Mouse (Mus musculus) embryonic facial prominence, embryonic 12.5 days (tissue): ENCODE measurements around the gene Tec. TPM values are rescaled to one million over a fixed set of nuclear protein-coding genes. Genes with fewer than 3 reads are reported as not detected.

Experiments used
- ATAC-seq: fragments of 200-750 bp; cut with Nextera tagmentation; 2 replicates; pipeline ENCODE4 v1.8.0; 2017; ENCODE audit not compliant: insufficient number of reproducible peaks, insufficient read depth, low FRiP score, low TSS enrichment
- H3K27ac ChIP-seq: fragments of 300-500 bp; sonication (generic); 2 replicates; pipeline ENCODE4 v1.5.1; 2016; ENCODE audit warnings: mild to moderate bottlenecking
- H3K27me3 ChIP-seq: fragments of 300-500 bp; sonication (generic); 2 replicates; pipeline ENCODE4 v1.6.1; 2016; ENCODE audit warnings: mild to moderate bottlenecking, moderate library complexity
- H3K36me3 ChIP-seq: fragments of 300-500 bp; sonication (generic); 2 replicates; pipeline ENCODE4 v1.6.1; 2016; ENCODE audit warnings: mild to moderate bottlenecking
- H3K4me1 ChIP-seq: fragments of 300-500 bp; sonication (generic); 2 replicates; pipeline ENCODE4 v1.6.1; 2016
- H3K4me2 ChIP-seq: fragments of 300-500 bp; sonication (generic); replicated peaks from 2 replicates; pipeline ENCODE4 v1.6.1; 2016; ENCODE audit warnings: mild to moderate bottlenecking, moderate library complexity
- H3K4me3 ChIP-seq: fragments of 300-500 bp; sonication (generic); 2 replicates; pipeline ENCODE4 v1.5.1; 2016; ENCODE audit warnings: mild to moderate bottlenecking
- H3K9ac ChIP-seq: fragments of 300-500 bp; sonication (generic); 2 replicates; pipeline ENCODE4 v1.6.1; 2016; ENCODE audit warnings: mild to moderate bottlenecking, moderate library complexity
- H3K9me3 ChIP-seq: fragments of 300-500 bp; sonication (generic); 2 replicates; pipeline ENCODE4 v1.6.1; 2016; ENCODE audit warnings: mild to moderate bottlenecking, moderate library complexity
- WGBS: fragments of 180-500 bp; shearing (Covaris S2); methylation state at CpG from one replicate; pipeline ENCODE4 v1.1.7; 2016; 5-methylcytosine and 5-hydroxymethylcytosine counted together
- polyA plus RNA-seq: library from polyadenylated mRNA; unstranded; fragments of >200 nt; fragmentation: Nextera tagmentation; extraction: Ambion mirVana; gene quantifications from 2 replicates; pipeline ENCODE4 v1.2.1, GENCODE M21; 2016

The Tec gene
- polyA plus RNA-seq, 1 experiment from 2014 or later, result 3.3 TPM

- Histone ChIP-seq H3K4me3 (no peak overlapping the region), H3K27me3 (no peaks in the 10 kb centered on the region), H3K4me1 (0 out of 2 replicates have a peak, but pooled peaks cover 4% of the 10 kb centered on the region), H3K4me2 (no peak overlapping the region), H3K27ac (no peak overlapping the region), H3K9ac (no peak overlapping the region), H3K9me3 (no peaks in the 10 kb centered on the region), H3K36me3 (no peaks in the 10 kb centered on the region)
- WGBS, result 95% methylated on average over 6 of the region's 6 CpGs
- no peak for ATAC-seq
Measured at GRCm38 (mm10) chr5:72743103-72743502, 125.2 kb downstream of the Tec start.

GRCm38 (mm10) chr5:72736868-72737267 lies 131.4 kb downstream of the Tec start:
- Histone ChIP-seq H3K9ac (no peak overlapping the region), H3K4me3 (no peak overlapping the region), H3K4me1 (0 out of 2 replicates have a peak, but pooled peaks cover 4% of the 10 kb centered on the region), H3K4me2 (no peak overlapping the region), H3K36me3 (no peaks in the 10 kb centered on the region), H3K9me3 (no peaks in the 10 kb centered on the region), H3K27me3 (no peaks in the 10 kb centered on the region), H3K27ac (no peak overlapping the region)
- 72% methylated on average over 7 of the region's 7 CpGs for WGBS
- ATAC-seq, result no peak

GRCm38 (mm10) chr5:72736437-72736836 lies 131.8 kb downstream of the Tec start:
- H3K9ac ChIP-seq, result no peak overlapping the region
- no peak overlapping the region for H3K4me3 ChIP-seq
- no peaks in the 10 kb centered on the region for H3K36me3 ChIP-seq
- H3K4me2 ChIP-seq, result no peak overlapping the region
- H3K4me1 ChIP-seq, result 0 out of 2 replicates have a peak, but pooled peaks cover 4% of the 10 kb centered on the region
- WGBS, result 78% methylated on average over 8 of the region's 8 CpGs
- H3K27ac ChIP-seq, result no peak overlapping the region
- H3K27me3 ChIP-seq, result no peaks in the 10 kb centered on the region
- no peaks in the 10 kb centered on the region for H3K9me3 ChIP-seq
- ATAC-seq, result no peak

GRCm38 (mm10) chr5:72735763-72736162 lies 132.5 kb downstream of the Tec start:
- no peaks in the 10 kb centered on the region for H3K36me3 ChIP-seq
- 68% methylated on average over 7 of the region's 7 CpGs for WGBS
- 0 out of 2 replicates have a peak, but pooled peaks cover 2% of the 10 kb centered on the region for H3K4me1 ChIP-seq
- no peak overlapping the region for H3K27ac ChIP-seq
- ATAC-seq, result no peak
- H3K4me2 ChIP-seq, result no peak overlapping the region
- no peak overlapping the region for H3K4me3 ChIP-seq
- no peaks in the 10 kb centered on the region for H3K9me3 ChIP-seq
- H3K9ac ChIP-seq, result no peak overlapping the region
- H3K27me3 ChIP-seq, result no peaks in the 10 kb centered on the region

GRCm38 (mm10) chr5:72732885-72733284 lies 135.4 kb downstream of the Tec start:
- Histone ChIP-seq H3K4me2 (no peak overlapping the region), H3K4me3 (no peak overlapping the region), H3K9ac (no peak overlapping the region), H3K27ac (no peak overlapping the region), H3K36me3 (no peaks in the 10 kb centered on the region), H3K9me3 (no peaks in the 10 kb centered on the region), H3K27me3 (no peaks in the 10 kb centered on the region), H3K4me1 (no peaks in the 10 kb centered on the region)
- 87% methylated on average over 1 of the region's 1 CpGs for WGBS
- no peak for ATAC-seq

- no peak for ATAC-seq
- Histone ChIP-seq H3K9me3 (no peaks in the 10 kb centered on the region), H3K36me3 (no peaks in the 10 kb centered on the region), H3K4me1 (no peaks in the 10 kb centered on the region), H3K9ac (no peak overlapping the region), H3K27me3 (no peaks in the 10 kb centered on the region), H3K27ac (no peak overlapping the region), H3K4me3 (no peak overlapping the region), H3K4me2 (no peak overlapping the region)
- WGBS, result 89% methylated on average over 3 of the region's 3 CpGs
Measured at GRCm38 (mm10) chr5:72725404-72725803, 142.9 kb downstream of the Tec start.

GRCm38 (mm10) chr5:72723429-72723828 lies 144.9 kb downstream of the Tec start:
- Histone ChIP-seq H3K4me1 (no peaks in the 10 kb centered on the region), H3K9ac (no peak overlapping the region), H3K27ac (no peak overlapping the region), H3K36me3 (no peaks in the 10 kb centered on the region), H3K9me3 (no peaks in the 10 kb centered on the region), H3K4me2 (no peak overlapping the region), H3K27me3 (no peaks in the 10 kb centered on the region), H3K4me3 (no peak overlapping the region)
- 82% methylated on average over 2 of the region's 2 CpGs for WGBS
- ATAC-seq, result no peak

GRCm38 (mm10) chr5:72720587-72720986 lies 147.7 kb downstream of the Tec start:
- Histone ChIP-seq H3K4me2 (no peak overlapping the region), H3K9ac (no peak overlapping the region), H3K9me3 (no peaks in the 10 kb centered on the region), H3K4me3 (no peak overlapping the region), H3K4me1 (no peaks in the 10 kb centered on the region), H3K27ac (no peak overlapping the region), H3K36me3 (no peaks in the 10 kb centered on the region), H3K27me3 (no peaks in the 10 kb centered on the region)
- WGBS, result 61% methylated on average over 7 of the region's 7 CpGs
- ATAC-seq, result no peak

GRCm38 (mm10) chr5:72710572-72711278 lies 157.6 kb downstream of the Tec start:
- no peaks in the 10 kb centered on the region for H3K9me3 ChIP-seq
- H3K27me3 ChIP-seq, result no peaks in the 10 kb centered on the region
- H3K36me3 ChIP-seq, result no peaks in the 10 kb centered on the region
- no peak overlapping the region for H3K9ac ChIP-seq
- no peak overlapping the region for H3K4me3 ChIP-seq
- no peak for ATAC-seq
- WGBS, result 26% methylated on average over 4 of the region's 4 CpGs
- H3K27ac ChIP-seq, result no peak overlapping the region
- peaks cover 7% of the 10 kb centered on the region; the same call in 1 of the 2 replicates for H3K4me1 ChIP-seq
- H3K4me2 ChIP-seq, result no peak overlapping the region

- no peak overlapping the region for H3K27ac ChIP-seq
- H3K9ac ChIP-seq, result no peak overlapping the region
- ATAC-seq, result no peak
- H3K4me1 ChIP-seq, result peaks cover 7% of the 10 kb centered on the region; the same call in 1 of the 2 replicates
- no peaks in the 10 kb centered on the region for H3K27me3 ChIP-seq
- no peak overlapping the region for H3K4me2 ChIP-seq
- H3K9me3 ChIP-seq, result no peaks in the 10 kb centered on the region
- 91% methylated on average over 9 of the region's 9 CpGs for WGBS
- H3K36me3 ChIP-seq, result no peaks in the 10 kb centered on the region
- H3K4me3 ChIP-seq, result no peak overlapping the region
Measured at GRCm38 (mm10) chr5:72709976-72710375, 158.3 kb downstream of the Tec start.

- Histone ChIP-seq H3K36me3 (no peaks in the 10 kb centered on the region), H3K4me3 (no peak overlapping the region), H3K27me3 (no peaks in the 10 kb centered on the region), H3K9ac (no peak overlapping the region), H3K9me3 (no peaks in the 10 kb centered on the region), H3K4me1 (peaks cover 7% of the 10 kb centered on the region; the same call in 1 of the 2 replicates), H3K4me2 (no peak overlapping the region), H3K27ac (no peak overlapping the region)
- ATAC-seq, result no peak
- 66% methylated on average over 13 of the region's 13 CpGs for WGBS
Measured at GRCm38 (mm10) chr5:72709451-72709850, 158.8 kb downstream of the Tec start.

- H3K4me2 ChIP-seq, result 0 out of 2 replicates have a peak overlapping the region, but pooled peaks have one; percentile 24
- H3K4me3 ChIP-seq, result no peak overlapping the region
- no peaks in the 10 kb centered on the region for H3K36me3 ChIP-seq
- ATAC-seq, result no peak
- peaks cover 7% of the 10 kb centered on the region; the same call in 1 of the 2 replicates for H3K4me1 ChIP-seq
- no peak overlapping the region for H3K27ac ChIP-seq
- no peak overlapping the region; the same call in 1 of the 2 replicates for H3K9ac ChIP-seq
- WGBS, result 67% methylated on average over 10 of the region's 10 CpGs
- H3K27me3 ChIP-seq, result no peaks in the 10 kb centered on the region
- H3K9me3 ChIP-seq, result no peaks in the 10 kb centered on the region
Measured at GRCm38 (mm10) chr5:72706722-72707121, 161.6 kb downstream of the Tec start.
